Mouse (Mus musculus) stomach, postnatal 0 days (tissue): ENCODE data around the gene Ltb. TPM values are rescaled to one million over a fixed set of nuclear protein-coding genes. Genes with fewer than 3 reads are reported as not detected.

Source experiments
- ATAC-seq: fragments of 200-750 bp; cut with Nextera tagmentation; 2 replicates; pipeline ENCODE4 v1.8.0; 2017; ENCODE audit not compliant: low FRiP score, low TSS enrichment
- DNase-seq: peaks from one replicate; pipeline ENCODE4 v3.0.0-alpha.2; 2016; ENCODE audit warnings: low spot score
- H3K27ac ChIP-seq: fragments of 300-500 bp; sonication (generic); replicated peaks from 2 replicates; pipeline ENCODE4 v1.5.1; 2014; ENCODE audit warnings: mild to moderate bottlenecking, control low read depth
- H3K27me3 ChIP-seq: fragments of 300-500 bp; sonication (generic); 2 replicates; pipeline ENCODE4 v1.6.1; 2014; ENCODE audit warnings: low read length; ENCODE audit not compliant: control insufficient read depth, insufficient read depth
- H3K36me3 ChIP-seq: fragments of 300-500 bp; sonication (generic); 2 replicates; pipeline ENCODE4 v1.6.1; 2014; ENCODE audit warnings: low read length, mixed read lengths; ENCODE audit not compliant: control insufficient read depth, insufficient read depth
- H3K4me1 ChIP-seq: fragments of 300-500 bp; sonication (generic); replicated peaks from 2 replicates; pipeline ENCODE4 v1.6.1; 2014; ENCODE audit warnings: antibody characterized with exemption; ENCODE audit not compliant: control insufficient read depth, insufficient read depth
- H3K4me2 ChIP-seq: fragments of 300-500 bp; sonication (generic); replicated peaks from 2 replicates; pipeline ENCODE4 v1.6.1; 2014; ENCODE audit warnings: low read depth, mild to moderate bottlenecking, control low read depth, moderate library complexity
- H3K4me3 ChIP-seq: fragments of 300-500 bp; sonication (generic); 2 replicates; pipeline ENCODE4 v1.5.1; 2014; ENCODE audit warnings: low read depth, low read length, control low read depth
- H3K9ac ChIP-seq: fragments of 300-500 bp; sonication (generic); 2 replicates; pipeline ENCODE4 v1.6.1; 2014; ENCODE audit warnings: mild to moderate bottlenecking, low read length, control low read depth, mixed read lengths
- H3K9me3 ChIP-seq: fragments of 300-500 bp; sonication (generic); 2 replicates; pipeline ENCODE4 v1.6.1; 2016; ENCODE audit warnings: low read length; ENCODE audit not compliant: control insufficient read depth
- CTCF ChIP-seq: IDR thresholded peaks from 2 replicates; pipeline ENCODE4 v1.5.1; 2016; ENCODE audit warnings: antibody characterized with exemption, low read depth, mild to moderate bottlenecking, moderate library complexity
- EP300 ChIP-seq: optimal IDR thresholded peaks from 2 replicates; pipeline ENCODE3; 2016; ENCODE audit warnings: antibody characterized with exemption
- WGBS: fragments of 180-500 bp; shearing (Covaris S2); extraction: QIAGEN DNeasy Blood & Tissue Kit; methylation state at CpG from one replicate; pipeline ENCODE4 v1.1.7; 2014; 5-methylcytosine and 5-hydroxymethylcytosine counted together
- polyA plus RNA-seq: library from polyadenylated mRNA; unstranded; fragments of >200 nt; fragmentation: Nextera tagmentation; extraction: Ambion mirVana; gene quantifications from 2 replicates; pipeline ENCODE4 v1.2.1, GENCODE M21; 2015

Gene Ltb
- polyA plus RNA-seq, 1 experiment from 2014 or later: 0.78 TPM

- Histone ChIP-seq H3K4me1 (peaks cover 5% of the 10 kb centered on the region), H3K9me3 (no peaks in the 10 kb centered on the region), H3K27ac (no peak overlapping the region), H3K27me3 (no peaks in the 10 kb centered on the region), H3K4me3 (no peak overlapping the region), H3K9ac (no peak overlapping the region), H3K36me3 (no peaks in the 10 kb centered on the region), H3K4me2 (no peak overlapping the region)
- no peak for TF ChIP-seq CTCF
- no peak for TF ChIP-seq EP300
- 84% methylated on average over 7 of the region's 7 CpGs for WGBS
- DNase-seq (no peak), ATAC-seq (no peak)
These were observed 26.4 kb upstream of the Ltb start for GRCm38 (mm10) chr17:35167794-35168193.

GRCm38 (mm10) chr17:35168541-35169207 is 25.6 kb upstream of the Ltb start:
- no peak overlapping the region for H3K4me3 ChIP-seq
- TF ChIP-seq EP300 (no peak), CTCF (peak; percentile 80)

GRCm38 (mm10) chr17:35172445-35173234 is 21.6 kb upstream of the Ltb start:
- Histone ChIP-seq H3K4me1 (no peaks in the 10 kb centered on the region), H3K9me3 (no peaks in the 10 kb centered on the region), H3K4me2 (no peak overlapping the region), H3K27me3 (no peaks in the 10 kb centered on the region), H3K4me3 (no peak overlapping the region), H3K9ac (peak overlapping the region; percentile 41; the same call in 1 of the 2 replicates), H3K27ac (no peak overlapping the region), H3K36me3 (no peaks in the 10 kb centered on the region)
- WGBS: 64% methylated on average over 11 of the region's 11 CpGs
- DNase-seq (no peak), ATAC-seq (no peak)
- TF ChIP-seq EP300: no peak

More at GRCm38 (mm10) chr17:35168541-35169207, 25.6 kb upstream of the Ltb start:
- Histone ChIP-seq H3K27ac (no peak overlapping the region), H3K27me3 (no peaks in the 10 kb centered on the region), H3K4me1 (peaks cover 3% of the 10 kb centered on the region; the same call in 1 of the 2 replicates), H3K9me3 (no peaks in the 10 kb centered on the region), H3K36me3 (no peaks in the 10 kb centered on the region), H3K4me2 (no peak overlapping the region), H3K9ac (no peak overlapping the region)
- WGBS: 14% methylated on average over 4 of the region's 4 CpGs
- DNase-seq (no peak), ATAC-seq (no peak)

- TF ChIP-seq CTCF (no peak), EP300 (no peak)
- Histone ChIP-seq H3K27me3 (no peaks in the 10 kb centered on the region), H3K27ac (no peak overlapping the region; the same call in 1 of the 2 replicates), H3K9ac (0 out of 2 replicates have a peak overlapping the region, but pooled peaks have one; percentile 41), H3K36me3 (no peaks in the 10 kb centered on the region), H3K4me3 (no peak overlapping the region), H3K4me1 (no peaks in the 10 kb centered on the region), H3K9me3 (no peaks in the 10 kb centered on the region), H3K4me2 (no peak overlapping the region)
- 77% methylated on average over 3 of the region's 3 CpGs for WGBS
- no peak for ATAC-seq
- no peak for DNase-seq
These were observed 20.9 kb upstream of the Ltb start for GRCm38 (mm10) chr17:35173329-35173728.

- ATAC-seq: no peak
- H3K36me3 ChIP-seq: no peaks in the 10 kb centered on the region
These were observed 19.9 kb upstream of the Ltb start for GRCm38 (mm10) chr17:35174201-35174977.

More at GRCm38 (mm10) chr17:35174201-35174977, 19.9 kb upstream of the Ltb start:
- Histone ChIP-seq H3K27me3 (no peaks in the 10 kb centered on the region), H3K4me2 (no peak overlapping the region), H3K9ac (no peak overlapping the region), H3K27ac (no peak overlapping the region), H3K4me3 (no peak overlapping the region), H3K4me1 (no peaks in the 10 kb centered on the region), H3K9me3 (no peaks in the 10 kb centered on the region)
- DNase-seq: no peak
- TF ChIP-seq EP300 (no peak), CTCF (no peak)
- 66% methylated on average over 8 of the region's 8 CpGs for WGBS
